Mouse (Mus musculus) heart, adult 8-10 months (tissue): ENCODE results near the gene Gm37240. TPM values are rescaled to one million over a fixed set of nuclear protein-coding genes. Genes with fewer than 3 reads are reported as not detected.
A peak's percentile ranks its signal among the peaks of the same experiment; 100 is the strongest.
"Not testable (repeated sequence)": the region's sequence is repeated elsewhere in the genome, so short reads cannot be mapped to it uniquely, and the experiment has no call there.

Source experiments
- DNase-seq: peaks from one replicate; pipeline ENCODE4 v3.0.0; 2022; ENCODE audit warnings: low spot score
- total RNA-seq, 4 experiments: library from RNA; stranded (reverse); gene quantifications; 2 replicates each; pipeline ENCODE4 v1.2.4; 2022

Gene Gm37240
- total RNA-seq, 4 experiments from 2014 or later = 36.8 to 49.5 (median 39.2) TPM

- DNase-seq = no peak
These were observed 969.2 kb downstream of the Gm37240 start for GRCm38 (mm10) chr3:84917903-84918679.

GRCm38 (mm10) chr3:84914284-84914683 lies 973.0 kb downstream of the Gm37240 start:
- DNase-seq = no peak

GRCm38 (mm10) chr3:84906528-84906927 lies 980.8 kb downstream of the Gm37240 start:
- DNase-seq = peak; percentile 30

- no peak for DNase-seq
These were observed 989.4 kb downstream of the Gm37240 start for GRCm38 (mm10) chr3:84897952-84898351.

- DNase-seq = no peak
These were observed 996.3 kb downstream of the Gm37240 start for GRCm38 (mm10) chr3:84890983-84891382.

- peak; percentile 16 for DNase-seq
These were observed 997.7 kb downstream of the Gm37240 start for GRCm38 (mm10) chr3:84889648-84890047.

GRCm38 (mm10) chr3:84883817-84884483 lies 1003.4 kb downstream of the Gm37240 start:
- DNase-seq = peak; percentile 39

GRCm38 (mm10) chr3:84876211-84876610 lies 1011.1 kb downstream of the Gm37240 start:
- no peak for DNase-seq

GRCm38 (mm10) chr3:84875306-84875705 lies 1012.0 kb downstream of the Gm37240 start:
- DNase-seq = no peak

GRCm38 (mm10) chr3:84870126-84870525 lies 1017.2 kb downstream of the Gm37240 start:
- DNase-seq = no peak

GRCm38 (mm10) chr3:84867991-84868390 lies 1019.3 kb downstream of the Gm37240 start:
- no peak for DNase-seq

- DNase-seq = no peak
These were observed 1019.8 kb downstream of the Gm37240 start for GRCm38 (mm10) chr3:84867434-84867975.

GRCm38 (mm10) chr3:84866866-84867265 lies 1020.5 kb downstream of the Gm37240 start:
- no peak for DNase-seq

GRCm38 (mm10) chr3:84865684-84866083 lies 1021.6 kb downstream of the Gm37240 start:
- no peak for DNase-seq

GRCm38 (mm10) chr3:84861817-84862216 lies 1025.5 kb downstream of the Gm37240 start:
- not testable (repeated sequence) for DNase-seq

- DNase-seq = no peak
These were observed 1026.6 kb downstream of the Gm37240 start for GRCm38 (mm10) chr3:84860669-84861068.

GRCm38 (mm10) chr3:84854440-84854839 lies 1032.9 kb downstream of the Gm37240 start:
- no peak for DNase-seq

GRCm38 (mm10) chr3:84852877-84853276 lies 1034.4 kb downstream of the Gm37240 start:
- DNase-seq = peak; percentile 82

GRCm38 (mm10) chr3:84851801-84852200 lies 1035.5 kb downstream of the Gm37240 start:
- no peak for DNase-seq

- no peak for DNase-seq
These were observed 1036.9 kb downstream of the Gm37240 start for GRCm38 (mm10) chr3:84850418-84850817.

GRCm38 (mm10) chr3:84848798-84849197 lies 1038.5 kb downstream of the Gm37240 start:
- DNase-seq = peak; percentile 50

GRCm38 (mm10) chr3:84843594-84843993 lies 1043.7 kb downstream of the Gm37240 start:
- DNase-seq = peak; percentile 85

GRCm38 (mm10) chr3:84842793-84843192 lies 1044.5 kb downstream of the Gm37240 start:
- DNase-seq = no peak
